Mouse (Mus musculus): ENCODE data around the gene Gm20431. TPM values are rescaled to one million over a fixed set of nuclear protein-coding genes. Genes with fewer than 3 reads are reported as not detected.

Gene Gm20431
- total RNA-seq, 2 experiments from 2014 or later = 43.9 to 47.8 TPM

DNA sequence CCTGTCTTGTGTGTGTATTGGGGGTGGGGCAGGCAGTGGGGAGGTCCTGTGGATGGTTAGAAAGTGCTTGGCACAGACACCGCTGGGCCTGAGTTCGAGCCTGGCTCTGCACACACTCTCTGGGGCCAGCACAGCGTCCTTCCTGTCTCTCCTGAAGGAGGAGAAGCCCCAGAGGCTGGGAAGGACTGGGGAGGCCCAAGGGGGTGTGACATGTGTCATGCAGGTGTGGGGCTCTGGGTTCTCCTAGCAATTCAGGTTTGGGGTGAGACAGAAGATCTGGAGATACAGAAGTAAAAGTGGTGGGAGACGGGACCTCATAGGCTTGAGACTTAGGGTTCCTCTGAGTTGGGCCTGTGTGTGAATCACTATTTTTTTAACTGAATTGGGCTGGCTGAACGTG, 98.3 kb downstream of the Gm20431 start:
- no peak for DNase-seq (ENCODE audit: low spot score in 2 of 2)
- intact Hi-C loops (cut with DNase I) = no loop called here

- intact Hi-C loops (cut with DNase I) = no loop called here
- no peak for DNase-seq (ENCODE audit: low spot score in 2 of 2)
Measured at GRCm38 (mm10) chr2:167562101-167562500, 99.2 kb downstream of the Gm20431 start.

GRCm38 (mm10) chr2:167559413-167559812, 101.9 kb downstream of the Gm20431 start:
- intact Hi-C loops (cut with DNase I) = no loop called here
- no peak for DNase-seq (ENCODE audit: low spot score in 2 of 2)

Small RNA genes lying within 50 kb of the gene (microRNA-seq; reads per million reads assigned to microRNA genes)
- 0 reads per million in 2 experiments for gene Gm22355

Other genes with a start within 250 kb of the Gm20431 start
- gene Slc9a8, start 239.8 kb downstream of the Gm20431 start, total RNA-seq (2021) = 10 to 100 TPM; 24.7 to 31.0 TPM
- gene Rnf114, start 168.9 kb downstream of the Gm20431 start, total RNA-seq (2021) = 10 to 100 TPM; 59.7 to 61.3 TPM
- gene Spata2, start 168.6 kb downstream of the Gm20431 start, total RNA-seq (2021) = 10 to 100 TPM; 72.0 to 74.4 TPM
- gene Snai1, start 123.3 kb downstream of the Gm20431 start, total RNA-seq (2021) = under 1 TPM; 0.57 to 0.94 TPM
- gene Ube2v1, start 29.4 kb downstream of the Gm20431 start, total RNA-seq (2021) = 100 to 1,000 TPM; 254 to 264 TPM
- 10 to 100 TPM; 12.1 to 12.7 TPM for gene Cebpb, start 27.4 kb upstream of the Gm20431 start, total RNA-seq (2021)
- 10 to 100 TPM; 49.7 to 54.0 TPM for gene Tmem189, start 28.3 kb upstream of the Gm20431 start, total RNA-seq (2021)

Measured in left cerebral cortex, postnatal 25 days (tissue).